Mouse (Mus musculus) brain, embryonic 14.5 days (tissue): ENCODE data around the gene Pex6.

Source experiments
- CTCF ChIP-seq: fragments of 200-500 bp; IDR thresholded peaks from 2 replicates; pipeline ENCODE4 v1.5.1; 2012; ENCODE audit warnings: inconsistent platforms, mild to moderate bottlenecking, moderate library complexity, borderline replicate concordance; ENCODE audit not compliant: insufficient read depth, insufficient read length; ENCODE audit errors: extremely low read depth
- POLR2A ChIP-seq: fragments of 200-500 bp; IDR thresholded peaks from 2 replicates; pipeline ENCODE4 v1.6.1; 2012; ENCODE audit warnings: mild to moderate bottlenecking, inconsistent platforms, borderline replicate concordance; ENCODE audit not compliant: poor library complexity, insufficient read depth, insufficient read length, severe bottlenecking; ENCODE audit errors: extremely low read depth

DNA sequence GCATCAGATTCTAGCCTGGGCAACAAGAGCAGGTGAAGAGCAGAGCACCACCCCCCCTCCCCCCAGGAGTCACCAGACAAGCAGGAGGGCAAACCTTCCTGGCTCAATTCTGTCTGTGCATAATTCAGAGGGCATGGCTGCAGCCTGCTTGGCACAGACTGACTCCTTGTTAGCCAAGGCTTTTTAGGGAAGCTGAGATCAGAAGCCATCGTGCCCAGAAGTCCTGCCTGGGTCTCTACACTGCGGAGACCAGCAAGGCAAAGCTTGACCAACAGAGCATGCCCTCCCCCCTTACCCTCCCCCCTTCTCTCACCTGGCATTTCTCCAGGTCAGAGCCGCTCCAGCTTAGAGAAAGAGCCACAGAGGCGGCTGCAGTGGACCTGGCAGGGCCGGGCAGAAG lies 48.5 kb upstream of the Pex6 start:
- no peak for TF ChIP-seq CTCF
- no peak for TF ChIP-seq POLR2A
